Mouse (Mus musculus) bone marrow, adult 2 months (tissue): Measurements from ENCODE around the gene Eri2.

ENCODE experiments used
- CTCF ChIP-seq: fragments of 200-500 bp; IDR thresholded peaks from 2 replicates; pipeline ENCODE4 v1.5.1; 2011; ENCODE audit warnings: low read length, control low read depth; ENCODE audit not compliant: control insufficient read depth, insufficient read depth
- POLR2A ChIP-seq: fragments of 200-500 bp; IDR thresholded peaks from 2 replicates; pipeline ENCODE4 v1.6.1; 2011; ENCODE audit warnings: low read depth, mild to moderate bottlenecking, control low read depth, low read length, borderline replicate concordance; ENCODE audit not compliant: control insufficient read depth

DNA sequence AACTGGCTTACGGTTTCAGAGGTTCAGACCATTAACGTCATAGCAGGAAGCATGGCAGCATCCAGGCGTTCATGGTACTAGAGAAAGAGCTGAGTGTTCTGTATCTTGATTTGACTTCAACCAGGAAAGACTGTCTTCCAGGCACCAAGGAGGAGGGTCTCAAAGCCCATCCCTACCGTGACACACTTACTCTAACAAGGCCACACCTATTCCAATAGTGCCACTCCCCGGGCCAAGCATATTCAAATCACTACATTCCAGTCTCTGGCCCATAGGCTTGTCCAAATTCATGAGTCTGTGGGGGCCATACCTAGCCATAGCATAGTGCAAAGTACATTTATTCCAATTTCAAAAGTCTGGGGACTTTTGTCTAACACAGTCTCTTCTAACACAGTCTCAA, 13.5 kb upstream of the Eri2 start:
- TF ChIP-seq CTCF (no peak), POLR2A (no peak)
